In the genomic region with DNA sequence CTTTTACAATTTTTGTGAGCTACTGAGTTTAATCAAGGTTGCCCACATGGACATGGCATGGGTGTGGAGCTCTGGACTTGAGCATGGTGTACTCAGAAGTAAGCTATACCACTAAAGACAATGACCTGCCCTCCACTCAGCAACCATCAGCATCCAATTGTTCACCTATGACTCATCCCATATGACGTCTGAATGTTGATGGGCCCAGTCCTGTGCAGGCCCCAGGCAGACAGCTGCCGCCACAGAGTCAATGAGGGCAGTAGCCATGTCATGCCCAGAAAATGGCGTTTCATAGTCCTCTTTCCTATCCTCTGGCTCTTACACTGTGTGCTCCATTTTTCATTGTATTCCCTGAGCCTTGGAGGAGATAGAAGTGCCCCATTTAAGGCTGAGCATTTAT, we compare ENCODE assay signal across 32 mouse cellular contexts. TPM values are rescaled to one million over a fixed set of nuclear protein-coding genes. Genes with fewer than 3 reads are reported as not detected.
"Had no signal": no experiment of that assay in that cellular context is flagged by ENCODE, and none has a peak within 500 bp of the region (broad histone marks: within the 10 kb centered on the region; RNA-seq: fewer than 3 reads in every experiment).

No protein-coding gene starts in this region.

- H3K9me3 ChIP-seq: limb, embryonic 10.5 days; limb, embryonic 12.5 days; limb, embryonic 13.5 days; limb, embryonic 15.5 days; liver, embryonic 12.5 days; liver, embryonic 13.5 days; liver, embryonic 15.5 days; lung, embryonic 15.5 days; midbrain, embryonic 10.5 days; midbrain, embryonic 12.5 days; midbrain, embryonic 13.5 days; midbrain, embryonic 15.5 days; neural tube, embryonic 12.5 days had no signal

- H3K9ac ChIP-seq: limb, embryonic 12.5 days; limb, embryonic 13.5 days; limb, embryonic 15.5 days; liver, embryonic 12.5 days; liver, embryonic 13.5 days; liver, embryonic 14.5 days; liver, embryonic 15.5 days; liver, postnatal 0 days; lung, embryonic 14.5 days; lung, embryonic 15.5 days; midbrain, embryonic 12.5 days; midbrain, embryonic 13.5 days; midbrain, embryonic 15.5 days; neural tube, embryonic 12.5 days; neural tube, embryonic 13.5 days had no signal

- H3K4me3 ChIP-seq: limb, embryonic 10.5 days; limb, embryonic 12.5 days; limb, embryonic 13.5 days; limb, embryonic 15.5 days; liver, embryonic 12.5 days; liver, embryonic 13.5 days; liver, embryonic 15.5 days; lung, embryonic 15.5 days; megakaryocyte, embryonic 14.5 days; midbrain, embryonic 10.5 days; midbrain, embryonic 12.5 days; midbrain, embryonic 13.5 days; midbrain, embryonic 15.5 days; neural tube, embryonic 12.5 days; neural tube, embryonic 13.5 days had no signal

- H3K27me3 ChIP-seq: limb, embryonic 12.5 days; limb, embryonic 13.5 days; limb, embryonic 15.5 days; liver, embryonic 12.5 days; liver, embryonic 13.5 days; liver, embryonic 15.5 days; lung, embryonic 15.5 days; midbrain, embryonic 12.5 days; midbrain, embryonic 13.5 days; midbrain, embryonic 15.5 days; neural tube, embryonic 12.5 days; neural tube, embryonic 13.5 days had no signal

- H3K27ac ChIP-seq: limb, embryonic 10.5 days; limb, embryonic 12.5 days; limb, embryonic 13.5 days; limb, embryonic 15.5 days; liver, embryonic 12.5 days; liver, embryonic 13.5 days; liver, embryonic 14.5 days; liver, embryonic 15.5 days; lung, embryonic 15.5 days; macrophage; midbrain, embryonic 10.5 days; midbrain, embryonic 12.5 days; midbrain, embryonic 13.5 days; midbrain, embryonic 15.5 days; neural tube, embryonic 12.5 days; neural tube, embryonic 13.5 days had no signal

- DNase-seq: liver; liver, embryonic 13.5 days; liver, postnatal 0 days; lung, adult 18-20 months; lung, adult 2 months; lung, embryonic 14.5 days; lung, postnatal 10 days; lung, postnatal 14 days; lung, postnatal 36 days; lung, postnatal 4 days; midbrain, embryonic 14.5 days had no signal

- H3K4me1 ChIP-seq: limb, embryonic 10.5 days; limb, embryonic 12.5 days; limb, embryonic 13.5 days; limb, embryonic 15.5 days; liver, embryonic 12.5 days; liver, embryonic 13.5 days; liver, embryonic 15.5 days; lung, embryonic 15.5 days; midbrain, embryonic 10.5 days; midbrain, embryonic 12.5 days; midbrain, embryonic 13.5 days; midbrain, embryonic 15.5 days; neural tube, embryonic 12.5 days; neural tube, embryonic 13.5 days had no signal

- H3K4me2 ChIP-seq: limb, embryonic 12.5 days; limb, embryonic 13.5 days; limb, embryonic 15.5 days; liver, embryonic 11.5 days; liver, embryonic 12.5 days; liver, embryonic 13.5 days; liver, embryonic 15.5 days; lung, embryonic 14.5 days; lung, embryonic 15.5 days; midbrain, embryonic 11.5 days; midbrain, embryonic 12.5 days; midbrain, embryonic 13.5 days; midbrain, embryonic 15.5 days; neural tube, embryonic 12.5 days; neural tube, embryonic 13.5 days had no signal

- H3K36me3 ChIP-seq: limb, embryonic 10.5 days; limb, embryonic 12.5 days; limb, embryonic 13.5 days; limb, embryonic 15.5 days; liver, embryonic 12.5 days; liver, embryonic 13.5 days; liver, embryonic 15.5 days; lung, embryonic 15.5 days; midbrain, embryonic 10.5 days; midbrain, embryonic 12.5 days; midbrain, embryonic 13.5 days; midbrain, embryonic 15.5 days; neural tube, embryonic 12.5 days; neural tube, embryonic 13.5 days had no signal

- ATAC-seq: liver, embryonic 12.5 days; liver, postnatal 0 days; lung, postnatal 0 days; midbrain, embryonic 13.5 days; midbrain, embryonic 15.5 days; midbrain, embryonic 16.5 days had no signal

RNA-seq across cellular contexts. Expression of a gene that starts 8.5 kb away (rescaled TPM):
- polyA plus RNA-seq: macrophage; midbrain, embryonic 11.5 days had no signal

RNA-seq across cellular contexts. Expression of a gene that starts 47.9 kb away (rescaled TPM):
- polyA plus RNA-seq: limb, embryonic 10.5 days; midbrain, embryonic 11.5 days; midbrain, embryonic 12.5 days; midbrain, embryonic 13.5 days; midbrain, embryonic 15.5 days; neural tube, embryonic 11.5 days; neural tube, embryonic 12.5 days; neural tube, embryonic 13.5 days had no signal
